ENCODE assay signal across 7 mouse cellular contexts in the genomic region with DNA sequence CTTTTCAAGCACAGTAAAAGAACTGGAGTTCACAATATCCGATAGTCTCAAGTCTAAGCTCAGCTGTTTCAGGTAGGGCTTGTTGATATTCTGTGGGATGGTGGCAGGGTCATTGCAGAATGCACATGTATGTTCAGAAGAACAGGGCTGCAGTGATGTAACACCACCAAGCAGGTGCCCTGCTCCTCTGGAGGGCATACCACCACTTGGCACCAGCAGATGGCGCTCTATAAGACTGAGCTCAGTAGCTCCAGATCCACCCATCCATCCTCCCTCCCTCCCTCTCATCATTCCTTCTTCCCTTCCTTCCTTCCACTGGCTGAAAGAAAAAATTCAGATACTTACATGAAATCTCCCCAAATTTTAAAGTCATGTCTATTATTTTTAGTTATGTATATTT.
DNase-seq lines count a peak whose midpoint lies in the region; ATAC-seq and TF ChIP-seq lines count a peak whose summit lies in the region.

No protein-coding gene starts in this region.

- WGBS in forebrain, embryonic 14.5 days = 53% methylated on average over 2 of the region's 2 CpGs

- peak; percentile 62 for TF ChIP-seq CTCF in left cerebral cortex, adult 2 months (IDR thresholded peaks at IDR 0.05)
- peak; percentile 72 to 92 (median 85) for TF ChIP-seq CTCF in MEL (IDR thresholded peaks at IDR 0.05 in 2 of 3, conservative IDR thresholded peaks at IDR 0.05 in 1 of 3; ENCODE audit: control insufficient read depth in 1 of 3, insufficient read depth in 1 of 3, low read depth in 2 of 3, low read length in 3 of 3, poor library complexity in 1 of 3, severe bottlenecking in 1 of 3)

- H3K4me2 ChIP-seq in forebrain, embryonic 14.5 days (ENCODE audit: low read length) = no peak overlapping the region

- intact Hi-C loops in left cerebral cortex, adult 2 months (cut with DNase I) = no loop called here

- no peaks in the 10 kb centered on the region for H3K79me2 ChIP-seq in MEL (ENCODE audit: control insufficient read depth, insufficient read depth, low read length, poor library complexity)

- DNase-seq in left cerebral cortex, adult 2 months (ENCODE audit: extremely low spot score in 1 of 2, low spot score in 2 of 2) = no peak
- no peak for DNase-seq in left cerebral cortex, adult 11 months (ENCODE audit: low spot score)
- peak; percentile 69 for DNase-seq in MEL (ENCODE audit: low read depth, low spot score)
- peak; percentile 81 for DNase-seq in brain, adult 2 months (ENCODE audit: low read depth, low spot score)
- peak; percentile 57 for DNase-seq in forebrain, embryonic 14.5 days (ENCODE audit: low spot score)
- peak; percentile 70 for DNase-seq in lung, postnatal 10 days
- peak; percentile 13 to 14 for DNase-seq in spleen, postnatal 36 days (ENCODE audit: low spot score in 2 of 2)

- peak; percentile 58; the same call in 1 of the 2 replicates for ATAC-seq in forebrain, embryonic 14.5 days

- H3K27ac ChIP-seq in left cerebral cortex, adult 2 months = no peak overlapping the region
- no peak overlapping the region for H3K27ac ChIP-seq in MEL (ENCODE audit: control insufficient read depth, low read depth, low read length)
- H3K27ac ChIP-seq in forebrain, embryonic 14.5 days (ENCODE audit: low read depth, low read length) = no peak overlapping the region

- TF ChIP-seq RAD21 in MEL (IDR thresholded peaks at IDR 0.05; ENCODE audit: low read depth, low read length) = peak; percentile 2

- no peaks in the 10 kb centered on the region for H3K9me3 ChIP-seq in MEL (replicated peaks; ENCODE audit: insufficient read depth, low read length)
- no peaks in the 10 kb centered on the region for H3K9me3 ChIP-seq in forebrain, embryonic 14.5 days (replicated peaks; ENCODE audit: control insufficient read depth, low read length)

- no peak for TF ChIP-seq EP300 in MEL (IDR thresholded peaks at IDR 0.05; ENCODE audit: low read depth in 1 of 2, low read length in 2 of 2)

- no peaks in the 10 kb centered on the region for H3K4me1 ChIP-seq in MEL (ENCODE audit: control insufficient read depth in 1 of 2, insufficient read depth in 2 of 2, low read length in 2 of 2)
- H3K4me1 ChIP-seq in forebrain, embryonic 14.5 days (ENCODE audit: control insufficient read depth, insufficient read depth, low read length) = no peaks in the 10 kb centered on the region

- H3K9ac ChIP-seq in MEL (ENCODE audit: control insufficient read depth, low read depth, low read length, poor library complexity, severe bottlenecking) = no peak overlapping the region
- H3K9ac ChIP-seq in forebrain, embryonic 14.5 days (ENCODE audit: low read length) = no peak overlapping the region

- no peak overlapping the region for H3K4me3 ChIP-seq in left cerebral cortex, adult 2 months
- H3K4me3 ChIP-seq in MEL (ENCODE audit: control insufficient read depth in 1 of 2, insufficient read depth in 1 of 2, low read depth in 2 of 2, low read length in 2 of 2) = no peak overlapping the region
- no peak overlapping the region for H3K4me3 ChIP-seq in forebrain, embryonic 14.5 days (ENCODE audit: low read depth, low read length)

- H3K27me3 ChIP-seq in MEL (ENCODE audit: control insufficient read depth in 1 of 2, insufficient read depth in 2 of 2, low read length in 2 of 2) = no peaks in the 10 kb centered on the region
- no peaks in the 10 kb centered on the region for H3K27me3 ChIP-seq in forebrain, embryonic 14.5 days (replicated peaks; ENCODE audit: control insufficient read depth, insufficient read depth, low read length)

- H3K36me3 ChIP-seq in MEL (ENCODE audit: control insufficient read depth in 1 of 2, insufficient read depth in 2 of 2, low read length in 2 of 2) = no peaks in the 10 kb centered on the region
- H3K36me3 ChIP-seq in forebrain, embryonic 14.5 days (ENCODE audit: control insufficient read depth, insufficient read depth, low read length) = no peaks in the 10 kb centered on the region

- TF ChIP-seq POLR2A in MEL (IDR thresholded peaks at IDR 0.05; ENCODE audit: control insufficient read depth in 1 of 2, insufficient read depth in 1 of 2, low read depth in 1 of 2, low read length in 2 of 2, poor library complexity in 1 of 2) = no peak

TF ChIP-seq in MEL, 35 proteins besides CTCF, POLR2A, EP300 and RAD21:
- TF ChIP-seq UBTF (IDR thresholded peaks at IDR 0.05; ENCODE audit: borderline replicate concordance, insufficient read depth, low read depth, low read length) (no peak), ZKSCAN1 (IDR thresholded peaks at IDR 0.05; ENCODE audit: low read depth, low read length) (no peak), SMC3 (IDR thresholded peaks at IDR 0.05; ENCODE audit: low read depth, low read length) (peak; percentile 43)
TF ChIP-seq in MEL: peak in this region for 1.

Comparison
In these comparisons a context has a peak if more than half of its experiments do, and no peak if none do; other contexts are left out.
1. DNase-seq: peak in MEL (single experiment), brain, adult 2 months (single experiment), forebrain, embryonic 14.5 days (single experiment), lung, postnatal 10 days (single experiment) and spleen, postnatal 36 days (2 of 2); none in left cerebral cortex, adult 2 months (0 of 2) and left cerebral cortex, adult 11 months (single experiment).